Mouse (Mus musculus) neural tube, embryonic 15.5 days (tissue): Measurements from ENCODE around the gene Cckbr. TPM values are rescaled to one million over a fixed set of nuclear protein-coding genes. Genes with fewer than 3 reads are reported as not detected.
A peak's percentile ranks its signal among the peaks of the same experiment; 100 is the strongest.
"Not testable (repeated sequence)": the region's sequence is repeated elsewhere in the genome, so short reads cannot be mapped to it uniquely, and the experiment has no call there.

Experiments
- ATAC-seq: fragments of 200-750 bp; cut with Nextera tagmentation; 2 replicates; pipeline ENCODE4 v1.8.0; 2017; ENCODE audit warnings: mild to moderate bottlenecking, moderate TSS enrichment, moderate library complexity; ENCODE audit not compliant: low FRiP score
- H3K27ac ChIP-seq: fragments of 300-500 bp; sonication (generic); replicated peaks from 2 replicates; pipeline ENCODE4 v1.5.1; 2015; ENCODE audit warnings: mild to moderate bottlenecking, inconsistent platforms
- H3K27me3 ChIP-seq: fragments of 300-500 bp; sonication (generic); replicated peaks from 2 replicates; pipeline ENCODE4 v1.6.1; 2015; ENCODE audit warnings: inconsistent platforms
- H3K36me3 ChIP-seq: fragments of 300-500 bp; sonication (generic); 2 replicates; pipeline ENCODE4 v1.6.1; 2015; ENCODE audit warnings: inconsistent platforms
- H3K4me1 ChIP-seq: fragments of 300-500 bp; sonication (generic); 2 replicates; pipeline ENCODE4 v1.6.1; 2015; ENCODE audit warnings: inconsistent platforms
- H3K4me2 ChIP-seq: fragments of 300-500 bp; sonication (generic); 2 replicates; pipeline ENCODE4 v1.6.1; 2015; ENCODE audit warnings: inconsistent platforms, mild to moderate bottlenecking, moderate library complexity
- H3K4me3 ChIP-seq: fragments of 300-500 bp; sonication (generic); replicated peaks from 2 replicates; pipeline ENCODE4 v1.5.1; 2015; ENCODE audit warnings: mild to moderate bottlenecking, inconsistent platforms
- H3K9ac ChIP-seq: fragments of 300-500 bp; sonication (generic); replicated peaks from 2 replicates; pipeline ENCODE4 v1.6.1; 2015; ENCODE audit warnings: mild to moderate bottlenecking, inconsistent platforms
- H3K9me3 ChIP-seq: fragments of 300-500 bp; sonication (generic); replicated peaks from 2 replicates; pipeline ENCODE4 v1.6.1; 2016; ENCODE audit warnings: inconsistent platforms
- WGBS: fragments of 180-500 bp; shearing (Covaris S2); methylation state at CpG from one replicate; pipeline ENCODE4 v1.1.7; 2015; ENCODE audit warnings: mixed read lengths; 5-methylcytosine and 5-hydroxymethylcytosine counted together
- polyA plus RNA-seq: library from polyadenylated mRNA; unstranded; fragments of >200 nt; fragmentation: Nextera tagmentation; extraction: Ambion mirVana; gene quantifications from 2 replicates; pipeline ENCODE4 v1.2.1, GENCODE M21; 2015

The Cckbr gene
- polyA plus RNA-seq, 1 experiment from 2014 or later: 6.2 TPM

GRCm38 (mm10) chr7:105411874-105412632 lies 13.5 kb upstream of the Cckbr start:
- H3K27ac ChIP-seq, H3K9ac ChIP-seq, H3K4me3 ChIP-seq, ATAC-seq, H3K4me1 ChIP-seq, H3K9me3 ChIP-seq, H3K27me3 ChIP-seq, H3K36me3 ChIP-seq, H3K4me2 ChIP-seq: not testable (repeated sequence)
- 57% methylated on average over 8 of the region's 8 CpGs for WGBS

- Histone ChIP-seq H3K4me1 (no peaks in the 10 kb centered on the region), H3K36me3 (no peaks in the 10 kb centered on the region), H3K4me3 (no peak overlapping the region), H3K27ac (no peak overlapping the region), H3K4me2 (no peak overlapping the region), H3K9ac (no peak overlapping the region), H3K9me3 (no peaks in the 10 kb centered on the region), H3K27me3 (no peaks in the 10 kb centered on the region)
- no peak for ATAC-seq
- WGBS: 70% methylated on average over 6 of the region's 6 CpGs
Measured at GRCm38 (mm10) chr7:105414385-105414784, 11.1 kb upstream of the Cckbr start.

DNA sequence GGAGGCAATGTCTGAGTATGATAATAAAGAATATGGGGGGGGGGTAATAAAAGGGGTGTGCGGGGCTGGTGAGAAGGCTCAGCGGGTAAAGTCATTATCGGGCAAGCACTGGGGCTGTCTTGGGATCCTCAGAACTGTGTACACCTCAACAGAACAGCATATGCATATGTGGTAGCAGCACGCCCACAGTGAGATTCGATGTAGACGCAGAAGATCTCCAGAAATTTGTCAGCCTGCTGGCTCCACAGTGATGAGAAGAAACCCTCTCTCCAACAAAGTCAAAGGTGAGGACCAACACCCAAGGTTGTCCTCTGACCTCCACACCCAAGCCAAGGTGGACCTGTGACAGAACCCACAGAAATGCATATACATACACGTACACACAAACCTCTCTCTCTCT lies 9.0 kb upstream of the Cckbr start:
- no peaks in the 10 kb centered on the region for H3K36me3 ChIP-seq
- WGBS: 89% methylated on average over 7 of the region's 7 CpGs
- no peak overlapping the region for H3K9ac ChIP-seq
- no peak overlapping the region for H3K27ac ChIP-seq
- no peak overlapping the region for H3K4me2 ChIP-seq
- no peak for ATAC-seq
- no peaks in the 10 kb centered on the region for H3K4me1 ChIP-seq
- H3K9me3 ChIP-seq: no peaks in the 10 kb centered on the region
- H3K4me3 ChIP-seq: no peak overlapping the region
- H3K27me3 ChIP-seq: no peaks in the 10 kb centered on the region

DNA sequence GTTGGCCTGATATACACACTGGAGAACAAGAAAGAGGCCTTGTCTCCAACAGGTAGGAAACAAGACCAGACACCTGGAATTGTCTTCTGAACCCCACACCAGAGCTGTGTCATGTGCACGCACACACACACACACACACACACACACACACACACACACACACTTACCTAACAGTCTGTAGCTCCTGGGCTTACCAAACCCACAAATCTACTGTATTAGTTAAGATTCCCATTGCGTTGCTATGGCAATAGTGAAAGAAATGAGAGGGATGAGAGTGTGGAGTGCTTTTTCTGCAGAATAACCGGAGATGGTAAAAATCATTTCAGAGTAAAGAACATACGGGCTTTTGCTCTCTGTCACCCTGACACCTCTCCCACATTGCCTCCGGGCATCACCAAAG lies 7.4 kb upstream of the Cckbr start:
- Histone ChIP-seq H3K27ac (no peak overlapping the region), H3K4me2 (no peak overlapping the region), H3K36me3 (no peaks in the 10 kb centered on the region), H3K4me3 (no peak overlapping the region), H3K9ac (no peak overlapping the region), H3K9me3 (no peaks in the 10 kb centered on the region), H3K27me3 (no peaks in the 10 kb centered on the region), H3K4me1 (no peaks in the 10 kb centered on the region)
- no peak for ATAC-seq
- WGBS: 78% methylated on average over 5 of the region's 5 CpGs

DNA sequence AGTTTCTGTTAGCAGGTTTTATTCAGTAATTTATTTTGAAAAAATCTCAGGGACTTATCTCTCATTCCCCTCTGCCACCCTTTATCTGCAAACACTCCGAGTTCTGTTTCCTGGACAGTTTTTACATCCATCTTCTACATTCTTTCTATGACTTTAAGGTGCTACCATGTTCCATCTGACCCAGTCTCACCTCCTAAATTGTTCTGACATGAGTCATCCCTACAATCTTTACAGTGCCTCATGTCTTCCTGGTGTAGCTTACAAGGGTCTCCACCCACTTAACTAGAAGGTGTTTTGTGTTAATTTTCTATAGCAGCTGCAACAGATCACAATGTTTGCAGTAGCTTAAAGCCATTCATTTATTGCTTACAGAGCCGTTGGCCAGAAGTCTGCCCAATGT lies 4.6 kb upstream of the Cckbr start:
- H3K4me3 ChIP-seq: no peak overlapping the region
- no peaks in the 10 kb centered on the region for H3K36me3 ChIP-seq
- H3K9me3 ChIP-seq: no peaks in the 10 kb centered on the region
- H3K9ac ChIP-seq: no peak overlapping the region
- H3K27me3 ChIP-seq: peaks cover 8% of the 10 kb centered on the region; the same call in 1 of the 2 replicates
- H3K27ac ChIP-seq: no peak overlapping the region
- ATAC-seq: no peak
- H3K4me1 ChIP-seq: peaks cover 10% of the 10 kb centered on the region
- 58% methylated on average over 2 of the region's 2 CpGs for WGBS
- no peak overlapping the region for H3K4me2 ChIP-seq

DNA sequence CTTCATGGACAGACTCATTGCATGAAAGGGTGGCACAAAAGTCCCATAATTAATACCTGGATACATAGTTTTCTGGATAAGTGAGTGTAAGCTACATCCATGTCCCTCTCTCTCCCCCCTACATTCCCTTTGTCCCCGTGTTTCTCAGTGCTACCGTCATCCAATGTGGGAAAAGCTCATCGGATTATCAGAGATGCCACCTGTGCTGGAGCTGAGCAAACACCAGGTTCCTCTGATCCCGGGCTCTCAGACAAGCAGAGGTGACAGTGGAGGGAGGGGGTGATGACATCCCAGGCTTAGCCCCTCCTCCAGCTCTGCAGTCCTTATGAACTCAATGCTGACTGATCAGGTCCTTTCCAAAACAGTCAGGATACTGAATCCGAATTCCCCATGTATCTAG lies 1.2 kb upstream of the Cckbr start:
- WGBS: 37% methylated on average over 5 of the region's 5 CpGs
- no peak overlapping the region for H3K9ac ChIP-seq
- peaks cover 18% of the 10 kb centered on the region for H3K27me3 ChIP-seq
- no peak overlapping the region for H3K27ac ChIP-seq
- H3K36me3 ChIP-seq: no peaks in the 10 kb centered on the region
- ATAC-seq: no peak
- peaks cover 14% of the 10 kb centered on the region for H3K4me1 ChIP-seq
- no peaks in the 10 kb centered on the region for H3K9me3 ChIP-seq
- H3K4me3 ChIP-seq: no peak overlapping the region
- no peak overlapping the region for H3K4me2 ChIP-seq

GRCm38 (mm10) chr7:105426051-105426450 lies 520 bp downstream of the Cckbr start:
- Histone ChIP-seq H3K36me3 (no peaks in the 10 kb centered on the region), H3K4me1 (peaks cover 14% of the 10 kb centered on the region), H3K27ac (no peak overlapping the region), H3K9ac (peak overlapping the region; percentile 54), H3K4me2 (peak overlapping the region; percentile 89), H3K27me3 (peaks cover 18% of the 10 kb centered on the region), H3K9me3 (no peaks in the 10 kb centered on the region), H3K4me3 (peak overlapping the region; percentile 54)
- 8% methylated on average over 11 of the region's 11 CpGs for WGBS
- peak; percentile 67 for ATAC-seq

DNA sequence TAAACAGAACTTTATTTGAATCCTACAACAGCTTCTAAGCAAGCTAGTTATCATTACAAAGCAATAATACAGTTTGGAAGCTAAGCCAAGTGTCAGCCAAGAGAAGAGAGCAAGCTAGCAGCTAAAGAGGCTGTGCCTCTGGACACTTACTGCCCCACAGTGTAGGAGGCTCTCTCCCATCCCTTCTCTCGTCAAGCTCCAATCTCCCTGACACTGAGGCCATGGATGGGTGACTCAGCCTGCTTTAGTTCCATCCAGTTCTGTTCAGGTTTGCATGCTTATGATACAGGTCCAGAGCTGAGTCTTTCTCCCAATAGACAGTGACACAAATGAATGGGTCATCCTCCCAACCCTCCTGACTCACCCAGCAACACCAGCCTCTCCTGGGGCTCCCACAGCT lies 6.5 kb downstream of the Cckbr start:
- Histone ChIP-seq H3K36me3 (no peaks in the 10 kb centered on the region), H3K9ac (no peak overlapping the region), H3K27me3 (no peaks in the 10 kb centered on the region), H3K9me3 (no peaks in the 10 kb centered on the region), H3K27ac (no peak overlapping the region), H3K4me1 (no peaks in the 10 kb centered on the region), H3K4me2 (no peak overlapping the region), H3K4me3 (no peak overlapping the region)
- 55% methylated on average over 1 of the region's 1 CpGs for WGBS
- no peak for ATAC-seq

- ATAC-seq: no peak
- H3K9ac ChIP-seq: no peak overlapping the region
- H3K9me3 ChIP-seq: no peaks in the 10 kb centered on the region
- no peaks in the 10 kb centered on the region for H3K4me1 ChIP-seq
- no peak overlapping the region for H3K27ac ChIP-seq
- H3K4me3 ChIP-seq: no peak overlapping the region
- H3K4me2 ChIP-seq: no peak overlapping the region
- no peaks in the 10 kb centered on the region for H3K36me3 ChIP-seq
- 85% methylated on average over 17 of the region's 17 CpGs for WGBS
- no peaks in the 10 kb centered on the region for H3K27me3 ChIP-seq
Measured at GRCm38 (mm10) chr7:105433859-105434258, 8.3 kb downstream of the Cckbr start.

DNA sequence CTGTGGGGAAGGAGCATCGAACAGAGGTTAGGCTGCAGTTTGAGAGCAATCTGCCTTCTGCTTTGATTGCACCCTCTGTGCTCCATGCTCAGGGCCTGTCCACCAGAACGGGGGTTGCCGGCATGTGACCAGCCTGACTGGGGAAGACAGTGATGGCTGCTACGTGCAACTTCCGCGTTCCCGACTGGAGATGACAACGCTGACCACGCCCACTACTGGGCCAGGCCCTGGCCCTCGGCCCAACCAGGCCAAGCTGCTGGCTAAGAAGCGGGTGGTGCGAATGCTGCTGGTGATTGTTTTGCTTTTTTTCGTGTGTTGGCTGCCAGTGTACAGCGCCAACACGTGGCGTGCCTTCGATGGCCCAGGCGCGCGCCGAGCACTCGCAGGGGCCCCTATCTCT lies 9.3 kb downstream of the Cckbr start:
- Histone ChIP-seq H3K4me1 (no peaks in the 10 kb centered on the region), H3K4me2 (no peak overlapping the region), H3K4me3 (no peak overlapping the region), H3K36me3 (no peaks in the 10 kb centered on the region), H3K9ac (no peak overlapping the region), H3K9me3 (no peaks in the 10 kb centered on the region), H3K27ac (no peak overlapping the region), H3K27me3 (no peaks in the 10 kb centered on the region)
- ATAC-seq: no peak
- 82% methylated on average over 22 of the region's 22 CpGs for WGBS

DNA sequence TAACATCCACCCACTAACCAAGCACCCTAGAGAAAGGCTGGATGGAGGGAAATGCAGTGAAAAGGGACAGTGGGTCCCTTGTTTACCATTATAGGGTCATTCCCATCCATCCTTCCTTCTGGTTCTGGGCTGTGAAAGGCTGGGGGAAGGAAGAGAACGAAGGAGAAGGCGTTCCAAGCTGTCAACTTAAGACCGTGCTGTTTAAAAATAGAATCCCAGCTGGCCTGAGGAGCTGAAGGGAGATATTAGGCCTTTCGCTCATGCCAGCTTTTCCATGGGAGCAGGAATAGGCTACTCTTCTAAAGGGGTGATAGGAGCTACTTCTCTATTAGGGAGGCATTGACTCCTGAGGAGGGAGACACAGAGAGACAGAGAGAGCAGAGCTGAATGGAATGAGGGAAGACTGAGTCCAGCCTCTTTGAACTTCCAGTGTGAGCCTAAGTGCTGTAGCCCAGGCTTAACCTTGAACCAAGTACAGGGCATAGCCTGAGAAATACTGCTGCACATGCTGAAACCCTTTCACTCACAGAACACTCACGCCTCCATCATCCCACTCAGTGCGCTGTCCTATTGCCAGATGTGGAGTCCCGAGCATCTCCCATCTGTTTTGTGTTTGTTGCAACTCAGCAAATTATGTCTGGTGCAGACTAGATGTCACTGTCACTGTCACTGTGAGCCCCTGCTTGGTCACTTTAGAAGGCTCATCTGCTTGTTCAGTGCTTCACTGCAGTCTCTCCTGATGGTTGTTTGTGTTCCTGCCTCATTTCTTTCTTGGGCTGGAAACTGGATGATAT lies 12.6 kb downstream of the Cckbr start:
- ATAC-seq: no peak
- no peaks in the 10 kb centered on the region for H3K27me3 ChIP-seq
- H3K9ac ChIP-seq: no peak overlapping the region
- H3K9me3 ChIP-seq: no peaks in the 10 kb centered on the region
- 80% methylated on average over 7 of the region's 7 CpGs for WGBS
- no peak overlapping the region for H3K4me2 ChIP-seq
- H3K4me3 ChIP-seq: no peak overlapping the region
- H3K36me3 ChIP-seq: no peaks in the 10 kb centered on the region
- H3K4me1 ChIP-seq: no peaks in the 10 kb centered on the region
- no peak overlapping the region for H3K27ac ChIP-seq

DNA sequence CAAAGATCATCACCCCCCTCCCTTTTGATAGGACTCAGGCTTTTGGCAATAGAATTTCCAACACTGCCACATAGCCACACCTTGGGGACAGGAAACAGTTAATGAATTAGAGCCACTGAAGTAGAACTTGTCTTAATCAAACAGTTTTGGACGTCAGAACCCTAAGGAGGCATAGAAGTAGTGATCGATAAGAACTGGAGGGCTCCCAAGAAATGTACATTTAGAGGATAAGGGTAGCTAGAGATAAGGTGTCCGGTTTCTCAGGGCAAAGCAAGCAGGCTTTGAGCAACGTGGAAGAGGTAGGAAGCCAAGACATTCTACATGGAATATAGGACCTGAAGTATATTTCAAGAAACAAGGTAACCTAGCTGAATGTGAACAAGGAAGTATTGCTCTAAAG lies 15.9 kb downstream of the Cckbr start:
- Histone ChIP-seq H3K27ac (no peak overlapping the region), H3K27me3 (no peaks in the 10 kb centered on the region), H3K4me3 (no peak overlapping the region), H3K36me3 (no peaks in the 10 kb centered on the region), H3K9me3 (no peaks in the 10 kb centered on the region), H3K4me1 (no peaks in the 10 kb centered on the region), H3K4me2 (no peak overlapping the region), H3K9ac (no peak overlapping the region)
- WGBS: 71% methylated on average over 4 of the region's 4 CpGs
- ATAC-seq: no peak
